Comparison of ENCODE assay signal across 16 mouse cellular contexts in genomic region chr14:61809716-61810437, GRCm38 (mm10).
A peak's percentile ranks its signal among the peaks of the same experiment; 100 is the strongest.
DNase-seq lines count a peak whose midpoint lies in the region; ATAC-seq lines count a peak whose summit lies in the region.
"Had no signal": no experiment of that assay in that cellular context is flagged by ENCODE, and none has a peak within 500 bp of the region (broad histone marks: within the 10 kb centered on the region; RNA-seq: fewer than 3 reads in every experiment).

No protein-coding gene starts in this region.

- 59% methylated on average over 10 of the region's 10 CpGs for WGBS in heart, embryonic 12.5 days
- WGBS in midbrain, embryonic 14.5 days: 76% methylated on average over 10 of the region's 10 CpGs
- 79% methylated on average over 10 of the region's 10 CpGs for WGBS in midbrain, embryonic 13.5 days

- no peak overlapping the region for H3K27ac ChIP-seq in heart, embryonic 12.5 days (ENCODE audit: poor library complexity, severe bottlenecking)
- no peak overlapping the region; the same call in 1 of the 2 replicates for H3K27ac ChIP-seq in midbrain, embryonic 14.5 days (replicated peaks; ENCODE audit: low read depth, low read length)
- H3K27ac ChIP-seq in midbrain, embryonic 13.5 days: no peak overlapping the region
- H3K27ac ChIP-seq: lung, embryonic 15.5 days; neural tube, embryonic 12.5 days; stomach, embryonic 15.5 days had no signal

- H3K4me3 ChIP-seq in heart, embryonic 12.5 days: no peak overlapping the region
- H3K4me3 ChIP-seq in midbrain, embryonic 14.5 days (replicated peaks; ENCODE audit: low read depth, low read length): no peak overlapping the region
- H3K4me3 ChIP-seq in midbrain, embryonic 13.5 days (replicated peaks): no peak overlapping the region
- H3K4me3 ChIP-seq: embryonic facial prominence, embryonic 15.5 days; lung, embryonic 15.5 days; neural tube, embryonic 12.5 days; stomach, embryonic 15.5 days had no signal

- peak; percentile 23 for DNase-seq in heart, postnatal 4 days
- peak; percentile 32 for DNase-seq in midbrain, embryonic 14.5 days
- DNase-seq in left cerebral cortex, postnatal 14 days (ENCODE audit: low spot score in 2 of 2): peak; percentile 52 to 70
- peak; percentile 21 to 29 for DNase-seq in right cerebral cortex, postnatal 36 days (ENCODE audit: low spot score in 2 of 2)
- DNase-seq in embryo, embryonic 10.5 days (ENCODE audit: low spot score): no peak
- no peak for DNase-seq in c-Kit-positive CD71-positive TER-119-positive erythroid progenitor cells, embryonic 14.5 days (ENCODE audit: low spot score)
- DNase-seq: cerebellum, postnatal 14 days; liver; thymus, postnatal 25 days had no signal

- intact Hi-C loops in left cerebral cortex, postnatal 14 days (cut with DNase I): no loop called here

- H3K4me1 ChIP-seq in heart, embryonic 12.5 days (replicated peaks): peaks cover 8% of the 10 kb centered on the region
- peaks cover 4% of the 10 kb centered on the region; the same call in 1 of the 2 replicates for H3K4me1 ChIP-seq in midbrain, embryonic 14.5 days (ENCODE audit: control insufficient read depth, insufficient read depth, low read length)
- peaks cover 6% of the 10 kb centered on the region for H3K4me1 ChIP-seq in midbrain, embryonic 13.5 days (replicated peaks)

- no peak overlapping the region for H3K4me2 ChIP-seq in heart, embryonic 12.5 days
- H3K4me2 ChIP-seq in midbrain, embryonic 14.5 days (ENCODE audit: low read length): no peak overlapping the region
- H3K4me2 ChIP-seq in midbrain, embryonic 13.5 days (replicated peaks): no peak overlapping the region
- H3K4me2 ChIP-seq: lung, embryonic 15.5 days; neural tube, embryonic 12.5 days; stomach, embryonic 15.5 days had no signal

- H3K27me3 ChIP-seq in heart, embryonic 12.5 days (replicated peaks): 0 out of 2 replicates have a peak, but pooled peaks cover 3% of the 10 kb centered on the region
- no peaks in the 10 kb centered on the region for H3K27me3 ChIP-seq in midbrain, embryonic 14.5 days (ENCODE audit: control insufficient read depth, insufficient read depth, low read length)
- H3K27me3 ChIP-seq in midbrain, embryonic 13.5 days: no peaks in the 10 kb centered on the region
- H3K27me3 ChIP-seq: embryonic facial prominence, embryonic 15.5 days; lung, embryonic 15.5 days; neural tube, embryonic 12.5 days; stomach, embryonic 15.5 days had no signal

- no peaks in the 10 kb centered on the region for H3K9me3 ChIP-seq in heart, embryonic 12.5 days (replicated peaks)
- H3K9me3 ChIP-seq in midbrain, embryonic 14.5 days (ENCODE audit: control insufficient read depth, low read length): no peaks in the 10 kb centered on the region
- H3K9me3 ChIP-seq in midbrain, embryonic 13.5 days: no peaks in the 10 kb centered on the region
- H3K9me3 ChIP-seq: embryonic facial prominence, embryonic 15.5 days; lung, embryonic 15.5 days; neural tube, embryonic 12.5 days; stomach, embryonic 15.5 days had no signal

- H3K9ac ChIP-seq in heart, embryonic 12.5 days: no peak overlapping the region
- H3K9ac ChIP-seq in midbrain, embryonic 14.5 days (replicated peaks; ENCODE audit: low read length): no peak overlapping the region
- no peak overlapping the region for H3K9ac ChIP-seq in midbrain, embryonic 13.5 days (replicated peaks)
- H3K9ac ChIP-seq: embryonic facial prominence, embryonic 15.5 days; lung, embryonic 15.5 days; neural tube, embryonic 12.5 days; stomach, embryonic 15.5 days had no signal

- no peak for ATAC-seq in heart, embryonic 12.5 days (ENCODE audit: insufficient number of reproducible peaks, low FRiP score)
- no peak for ATAC-seq in midbrain, embryonic 14.5 days (ENCODE audit: low FRiP score, low TSS enrichment)
- no peak for ATAC-seq in midbrain, embryonic 13.5 days
- ATAC-seq: intestine, embryonic 16.5 days had no signal

- no peaks in the 10 kb centered on the region for H3K36me3 ChIP-seq in heart, embryonic 12.5 days
- H3K36me3 ChIP-seq in midbrain, embryonic 14.5 days (ENCODE audit: control insufficient read depth, insufficient read depth, low read length): no peaks in the 10 kb centered on the region
- H3K36me3 ChIP-seq in midbrain, embryonic 13.5 days: no peaks in the 10 kb centered on the region
- H3K36me3 ChIP-seq: embryonic facial prominence, embryonic 15.5 days; lung, embryonic 15.5 days; neural tube, embryonic 12.5 days; stomach, embryonic 15.5 days had no signal

Comparison
In these comparisons a context has a peak if more than half of its experiments do, and no peak if none do; other contexts are left out.
1. DNase-seq: peak in heart, postnatal 4 days (single experiment), midbrain, embryonic 14.5 days (single experiment), left cerebral cortex, postnatal 14 days (2 of 2) and right cerebral cortex, postnatal 36 days (2 of 2); none in embryo, embryonic 10.5 days (single experiment) and c-Kit-positive CD71-positive TER-119-positive erythroid progenitor cells, embryonic 14.5 days (single experiment).